8 mouse cellular contexts compared by ENCODE assay signal in the genomic region with DNA sequence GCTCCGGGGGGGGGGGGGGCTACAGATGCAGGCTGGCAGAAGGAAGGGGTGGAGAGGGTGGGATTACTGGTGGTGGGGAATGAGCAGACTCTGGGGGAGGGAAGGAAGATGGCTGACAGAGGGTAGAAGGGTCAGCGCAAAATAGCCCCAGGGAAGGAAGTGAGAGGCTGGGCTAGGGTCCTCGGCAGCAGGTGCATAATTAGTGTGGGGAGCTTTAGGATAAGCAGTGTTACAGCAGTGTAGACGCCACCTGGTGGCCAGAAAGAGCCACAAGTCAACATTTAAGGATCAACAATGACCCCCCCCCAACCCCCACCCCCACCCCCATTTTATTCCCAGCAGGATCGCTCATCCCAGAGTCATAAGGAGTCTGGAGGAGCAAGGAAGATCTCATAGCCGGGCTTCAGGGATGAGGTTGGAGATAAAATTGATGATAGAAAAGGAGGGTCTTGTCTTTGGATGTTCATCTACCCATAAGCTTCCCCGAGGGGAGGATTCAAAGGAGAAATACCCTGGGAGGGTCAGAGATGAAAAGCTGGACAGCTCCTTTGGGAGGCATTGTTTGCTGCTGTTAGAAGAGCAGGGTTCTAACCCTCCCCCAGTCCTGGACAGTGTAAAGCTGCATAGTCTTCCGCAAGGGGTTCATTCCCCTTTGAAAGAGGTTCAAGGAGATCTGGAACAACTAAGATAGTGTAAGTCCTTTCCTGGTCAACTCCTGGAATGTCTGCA. TPM values are rescaled to one million over a fixed set of nuclear protein-coding genes. Genes with fewer than 3 reads are reported as not detected.
DNase-seq lines count a peak whose midpoint lies in the region; ATAC-seq and TF ChIP-seq lines count a peak whose summit lies in the region.

No protein-coding gene starts in this region.

- H3K4me1 ChIP-seq in kidney, postnatal 0 days (replicated peaks; ENCODE audit: insufficient read depth, low read length): peaks cover 13% of the 10 kb centered on the region
- peaks cover 17% of the 10 kb centered on the region for H3K4me1 ChIP-seq in kidney, embryonic 16.5 days (ENCODE audit: insufficient read depth, low read length)
- peaks cover 51% of the 10 kb centered on the region for H3K4me1 ChIP-seq in hindbrain, embryonic 15.5 days (replicated peaks)

- H3K4me2 ChIP-seq in kidney, postnatal 0 days (ENCODE audit: low read length): no peak overlapping the region
- no peak overlapping the region for H3K4me2 ChIP-seq in kidney, embryonic 16.5 days (replicated peaks; ENCODE audit: low read depth, low read length)
- peak overlapping the region; percentile 28 for H3K4me2 ChIP-seq in hindbrain, embryonic 15.5 days
- no peak overlapping the region for H3K4me2 ChIP-seq in myocyte (ENCODE audit: low read depth)

- no peak overlapping the region for H3K27ac ChIP-seq in kidney, postnatal 0 days
- H3K27ac ChIP-seq in kidney, embryonic 16.5 days (ENCODE audit: low read length): no peak overlapping the region
- H3K27ac ChIP-seq in hindbrain, embryonic 15.5 days (replicated peaks): peak overlapping the region; percentile 82

- DNase-seq in kidney, postnatal 0 days (ENCODE audit: low spot score): peak; percentile 79
- DNase-seq in ES-CJ7 (ENCODE audit: low read depth, low spot score): peak; percentile 80
- DNase-seq in cerebellum, postnatal 14 days: peak; percentile 77 to 82
- DNase-seq in left cerebral cortex, adult 8-10 months (ENCODE audit: low spot score in 2 of 2): no peak

- no peak for ATAC-seq in kidney, postnatal 0 days (replicated peaks; ENCODE audit: low FRiP score, low read depth)
- ATAC-seq in kidney, embryonic 16.5 days (ENCODE audit: low FRiP score, low TSS enrichment): no peak
- 0 out of 2 replicates have a peak, but pooled peaks have one; percentile 19 for ATAC-seq in hindbrain, embryonic 15.5 days (ENCODE audit: low FRiP score, low read depth)
- ATAC-seq in megakaryocyte, adult 5-6 weeks (ENCODE audit: poor library complexity, severe bottlenecking): no peak

- no peaks in the 10 kb centered on the region for H3K36me3 ChIP-seq in kidney, postnatal 0 days (ENCODE audit: insufficient read depth, low read length)
- peaks cover 10% of the 10 kb centered on the region; the same call in 1 of the 2 replicates for H3K36me3 ChIP-seq in kidney, embryonic 16.5 days (ENCODE audit: insufficient read depth, low read length)
- H3K36me3 ChIP-seq in hindbrain, embryonic 15.5 days: peaks cover 24% of the 10 kb centered on the region
- peaks cover 4% of the 10 kb centered on the region for H3K36me3 ChIP-seq in myocyte (ENCODE audit: control insufficient read depth, insufficient read depth)

- 5% methylated on average over 8 of the region's 8 CpGs for WGBS in kidney, postnatal 0 days
- 14% methylated on average over 8 of the region's 8 CpGs for WGBS in kidney, embryonic 16.5 days
- WGBS in hindbrain, embryonic 15.5 days: 6% methylated on average over 8 of the region's 8 CpGs

- H3K4me3 ChIP-seq in kidney, postnatal 0 days (replicated peaks; ENCODE audit: low read depth, low read length): no peak overlapping the region
- no peak overlapping the region for H3K4me3 ChIP-seq in kidney, embryonic 16.5 days (ENCODE audit: low read length)
- no peak overlapping the region for H3K4me3 ChIP-seq in hindbrain, embryonic 15.5 days
- H3K4me3 ChIP-seq in myocyte: no peak overlapping the region

- H3K27me3 ChIP-seq in kidney, postnatal 0 days (ENCODE audit: insufficient read depth, low read length): peaks cover 51% of the 10 kb centered on the region
- H3K27me3 ChIP-seq in kidney, embryonic 16.5 days (ENCODE audit: insufficient read depth, low read length): peaks cover 52% of the 10 kb centered on the region
- no peaks in the 10 kb centered on the region for H3K27me3 ChIP-seq in hindbrain, embryonic 15.5 days
- peaks cover 19% of the 10 kb centered on the region for H3K27me3 ChIP-seq in myocyte (ENCODE audit: control insufficient read depth, insufficient read depth, insufficient read length)

- no peaks in the 10 kb centered on the region for H3K79me2 ChIP-seq in myocyte (ENCODE audit: control insufficient read depth, insufficient read depth)

- H3K9me3 ChIP-seq in kidney, postnatal 0 days (replicated peaks; ENCODE audit: low read length): no peaks in the 10 kb centered on the region
- no peaks in the 10 kb centered on the region for H3K9me3 ChIP-seq in kidney, embryonic 16.5 days (ENCODE audit: low read length)
- no peaks in the 10 kb centered on the region for H3K9me3 ChIP-seq in hindbrain, embryonic 15.5 days

- no peak for TF ChIP-seq POLR2A in myocyte (IDR thresholded peaks at IDR 0.05; ENCODE audit: insufficient read length, low read depth)

- H3ac ChIP-seq in myocyte (ENCODE audit: control insufficient read depth, insufficient read length): no peak overlapping the region

- peak; percentile 63 for TF ChIP-seq CTCF in kidney, postnatal 0 days (IDR thresholded peaks at IDR 0.05; ENCODE audit: low read depth)

- H3K9ac ChIP-seq in kidney, postnatal 0 days (ENCODE audit: low read depth, low read length): no peak overlapping the region
- H3K9ac ChIP-seq in kidney, embryonic 16.5 days (replicated peaks; ENCODE audit: low read length): no peak overlapping the region
- no peak overlapping the region for H3K9ac ChIP-seq in hindbrain, embryonic 15.5 days

TF ChIP-seq in myocyte, 11 proteins besides CTCF, POLR2A, EP300 and RAD21:
- TF ChIP-seq MYOD1 (IDR thresholded peaks at IDR 0.05; ENCODE audit: control insufficient read depth in 1 of 3, insufficient read length in 2 of 3, low read depth in 2 of 3) (no peak), POLR2AphosphoS2 (IDR thresholded peaks at IDR 0.05; ENCODE audit: insufficient read length, low read depth) (peak; percentile 16)

RNA-seq across cellular contexts. Expression of a gene that starts 2.4 kb away (rescaled TPM):
- 0.93 and 1.1 TPM in 2 replicates for polyA plus RNA-seq in kidney, postnatal 0 days (2015; fragmentation: Nextera tagmentation; extraction: Ambion mirVana)
- polyA plus RNA-seq in kidney, embryonic 16.5 days (2015; fragmentation: Nextera tagmentation; extraction: Ambion mirVana): 1.8 and 2.3 TPM in 2 replicates
- polyA plus RNA-seq in hindbrain, embryonic 15.5 days (2015; fragmentation: Nextera tagmentation; extraction: Ambion mirVana): 161 and 194 TPM in 2 replicates
- polyA plus RNA-seq in myocyte (2012; fragmentation: generic; extraction: Trizol): 3.9 TPM
- total RNA-seq in megakaryocyte, adult 5-6 weeks (2015): not detected in 2 replicates
- not detected in 2 replicates for total RNA-seq in megakaryocyte, adult 5-6 weeks (2017)
- 1 to 10 TPM; 6.6 to 9.7 (median 8.4) TPM for total RNA-seq in left cerebral cortex, adult 8-10 months (2022)

RNA-seq across cellular contexts. Expression of a gene that starts 14.5 kb away (rescaled TPM):
- polyA plus RNA-seq in kidney, postnatal 0 days (2015; fragmentation: Nextera tagmentation; extraction: Ambion mirVana): 71.1 and 76.0 TPM in 2 replicates
- 119 and 123 TPM in 2 replicates for polyA plus RNA-seq in kidney, embryonic 16.5 days (2015; fragmentation: Nextera tagmentation; extraction: Ambion mirVana)
- 56.2 and 64.8 TPM in 2 replicates for polyA plus RNA-seq in hindbrain, embryonic 15.5 days (2015; fragmentation: Nextera tagmentation; extraction: Ambion mirVana)
- polyA plus RNA-seq in myocyte (2012; fragmentation: generic; extraction: Trizol): 535 TPM
- total RNA-seq in megakaryocyte, adult 5-6 weeks (2015): 31.3 and 31.9 TPM in 2 replicates
- total RNA-seq in megakaryocyte, adult 5-6 weeks (2017): 27.8 and 33.1 TPM in 2 replicates
- total RNA-seq in left cerebral cortex, adult 8-10 months (2022): 10 to 100 TPM; 24.4 to 33.6 (median 25.7) TPM

RNA-seq across cellular contexts. Expression of a gene that starts 22.0 kb away (rescaled TPM):
- 57.8 and 63.2 TPM in 2 replicates for polyA plus RNA-seq in kidney, postnatal 0 days (2015; fragmentation: Nextera tagmentation; extraction: Ambion mirVana)
- polyA plus RNA-seq in kidney, embryonic 16.5 days (2015; fragmentation: Nextera tagmentation; extraction: Ambion mirVana): 74.4 and 77.3 TPM in 2 replicates
- polyA plus RNA-seq in hindbrain, embryonic 15.5 days (2015; fragmentation: Nextera tagmentation; extraction: Ambion mirVana): 20.7 and 24.4 TPM in 2 replicates
- 2.9 TPM for polyA plus RNA-seq in myocyte (2012; fragmentation: generic; extraction: Trizol)
- not detected in 2 replicates for total RNA-seq in megakaryocyte, adult 5-6 weeks (2015)
- total RNA-seq in megakaryocyte, adult 5-6 weeks (2017): not detected in 2 replicates
- 1 to 10 TPM; 3.8 to 5.2 (median 4.6) TPM for total RNA-seq in left cerebral cortex, adult 8-10 months (2022)

RNA-seq across cellular contexts. Expression of a gene that starts 35.3 kb away (rescaled TPM):
- polyA plus RNA-seq in kidney, postnatal 0 days (2015; fragmentation: Nextera tagmentation; extraction: Ambion mirVana): 0.16 and 0.31 TPM in 2 replicates
- 0.85 and 1.9 TPM in 2 replicates for polyA plus RNA-seq in kidney, embryonic 16.5 days (2015; fragmentation: Nextera tagmentation; extraction: Ambion mirVana)
- 2.5 and 2.9 TPM in 2 replicates for polyA plus RNA-seq in hindbrain, embryonic 15.5 days (2015; fragmentation: Nextera tagmentation; extraction: Ambion mirVana)
- polyA plus RNA-seq in myocyte (2012; fragmentation: generic; extraction: Trizol): 125 TPM
- total RNA-seq in megakaryocyte, adult 5-6 weeks (2015): 1.2 TPM in 1 of 2 replicates, not detected in the other
- 0.40 TPM in 1 of 2 replicates, not detected in the other for total RNA-seq in megakaryocyte, adult 5-6 weeks (2017)
- 1 to 10 TPM; 2.3 to 4.5 (median 3.0) TPM for total RNA-seq in left cerebral cortex, adult 8-10 months (2022)

Comparison
In these comparisons a context has a peak if more than half of its experiments do, and no peak if none do; other contexts are left out.
1. DNase-seq: peak in kidney, postnatal 0 days (single experiment), ES-CJ7 (single experiment) and cerebellum, postnatal 14 days (2 of 2); none in left cerebral cortex, adult 8-10 months (0 of 2).
2. RNA of a gene that starts 2.4 kb away (polyA plus RNA-seq): 161 to 194 TPM in hindbrain, embryonic 15.5 days; 3.9 TPM in myocyte (single experiment), 1.8 to 2.3 TPM in kidney, embryonic 16.5 days and 0.93 to 1.1 TPM in kidney, postnatal 0 days; every median in the first group is over 10 times any median in the second.